Mouse (Mus musculus) embryonic facial prominence, embryonic 12.5 days (tissue): Measurements from ENCODE around the gene Schip1. TPM values are rescaled to one million over a fixed set of nuclear protein-coding genes. Genes with fewer than 3 reads are reported as not detected.

Experiments
- ATAC-seq: fragments of 200-750 bp; cut with Nextera tagmentation; 2 replicates; pipeline ENCODE4 v1.8.0; 2017; ENCODE audit not compliant: insufficient number of reproducible peaks, insufficient read depth, low FRiP score, low TSS enrichment
- H3K27ac ChIP-seq: fragments of 300-500 bp; sonication (generic); 2 replicates; pipeline ENCODE4 v1.5.1; 2016; ENCODE audit warnings: mild to moderate bottlenecking
- H3K27me3 ChIP-seq: fragments of 300-500 bp; sonication (generic); 2 replicates; pipeline ENCODE4 v1.6.1; 2016; ENCODE audit warnings: mild to moderate bottlenecking, moderate library complexity
- H3K36me3 ChIP-seq: fragments of 300-500 bp; sonication (generic); 2 replicates; pipeline ENCODE4 v1.6.1; 2016; ENCODE audit warnings: mild to moderate bottlenecking
- H3K4me1 ChIP-seq: fragments of 300-500 bp; sonication (generic); 2 replicates; pipeline ENCODE4 v1.6.1; 2016
- H3K4me2 ChIP-seq: fragments of 300-500 bp; sonication (generic); replicated peaks from 2 replicates; pipeline ENCODE4 v1.6.1; 2016; ENCODE audit warnings: mild to moderate bottlenecking, moderate library complexity
- H3K4me3 ChIP-seq: fragments of 300-500 bp; sonication (generic); 2 replicates; pipeline ENCODE4 v1.5.1; 2016; ENCODE audit warnings: mild to moderate bottlenecking
- H3K9ac ChIP-seq: fragments of 300-500 bp; sonication (generic); 2 replicates; pipeline ENCODE4 v1.6.1; 2016; ENCODE audit warnings: mild to moderate bottlenecking, moderate library complexity
- H3K9me3 ChIP-seq: fragments of 300-500 bp; sonication (generic); 2 replicates; pipeline ENCODE4 v1.6.1; 2016; ENCODE audit warnings: mild to moderate bottlenecking, moderate library complexity
- WGBS: fragments of 180-500 bp; shearing (Covaris S2); methylation state at CpG from one replicate; pipeline ENCODE4 v1.1.7; 2016; 5-methylcytosine and 5-hydroxymethylcytosine counted together
- polyA plus RNA-seq: library from polyadenylated mRNA; unstranded; fragments of >200 nt; fragmentation: Nextera tagmentation; extraction: Ambion mirVana; gene quantifications from 2 replicates; pipeline ENCODE4 v1.2.1, GENCODE M21; 2016

The Schip1 gene
- polyA plus RNA-seq, 1 experiment from 2014 or later, result 37.6 TPM

- Histone ChIP-seq H3K36me3 (no peaks in the 10 kb centered on the region), H3K9ac (no peak overlapping the region), H3K4me3 (no peak overlapping the region), H3K27ac (no peak overlapping the region), H3K9me3 (no peaks in the 10 kb centered on the region), H3K4me1 (no peaks in the 10 kb centered on the region), H3K27me3 (no peaks in the 10 kb centered on the region), H3K4me2 (no peak overlapping the region)
- 86% methylated on average over 8 of the region's 8 CpGs for WGBS
- ATAC-seq, result no peak
Observed at GRCm38 (mm10) chr3:68518041-68518440, 453.4 kb downstream of the Schip1 start.

GRCm38 (mm10) chr3:68518586-68518985 lies 454.0 kb downstream of the Schip1 start:
- H3K4me2 ChIP-seq, result no peak overlapping the region

GRCm38 (mm10) chr3:68525361-68525878 lies 460.8 kb downstream of the Schip1 start:
- Histone ChIP-seq H3K27me3 (no peaks in the 10 kb centered on the region), H3K4me1 (no peaks in the 10 kb centered on the region), H3K9ac (no peak overlapping the region), H3K4me2 (no peak overlapping the region), H3K36me3 (no peaks in the 10 kb centered on the region), H3K9me3 (no peaks in the 10 kb centered on the region), H3K27ac (no peak overlapping the region), H3K4me3 (no peak overlapping the region)
- ATAC-seq, result no peak
- 88% methylated on average over 10 of the region's 10 CpGs for WGBS

More at GRCm38 (mm10) chr3:68518586-68518985, 454.0 kb downstream of the Schip1 start:
- no peak for ATAC-seq
- Histone ChIP-seq H3K36me3 (no peaks in the 10 kb centered on the region), H3K4me3 (no peak overlapping the region), H3K4me1 (no peaks in the 10 kb centered on the region), H3K9me3 (no peaks in the 10 kb centered on the region), H3K27ac (no peak overlapping the region), H3K27me3 (no peaks in the 10 kb centered on the region), H3K9ac (no peak overlapping the region)
- WGBS, result 91% methylated on average over 5 of the region's 5 CpGs

GRCm38 (mm10) chr3:68526416-68526815 lies 461.8 kb downstream of the Schip1 start:
- 55% methylated on average over 4 of the region's 4 CpGs for WGBS
- H3K4me1 ChIP-seq, result no peaks in the 10 kb centered on the region
- no peak for ATAC-seq

GRCm38 (mm10) chr3:68527182-68527581 lies 462.6 kb downstream of the Schip1 start:
- Histone ChIP-seq H3K4me2 (no peak overlapping the region), H3K4me1 (no peaks in the 10 kb centered on the region), H3K27me3 (no peaks in the 10 kb centered on the region), H3K4me3 (no peak overlapping the region), H3K9me3 (no peaks in the 10 kb centered on the region), H3K9ac (no peak overlapping the region), H3K27ac (no peak overlapping the region), H3K36me3 (no peaks in the 10 kb centered on the region)
- no peak for ATAC-seq
- WGBS, result 74% methylated on average over 4 of the region's 4 CpGs

More at GRCm38 (mm10) chr3:68526416-68526815, 461.8 kb downstream of the Schip1 start:
- Histone ChIP-seq H3K4me2 (no peak overlapping the region), H3K27ac (no peak overlapping the region), H3K4me3 (no peak overlapping the region), H3K36me3 (no peaks in the 10 kb centered on the region), H3K9ac (no peak overlapping the region), H3K9me3 (no peaks in the 10 kb centered on the region), H3K27me3 (no peaks in the 10 kb centered on the region)

GRCm38 (mm10) chr3:68531908-68532307 lies 467.3 kb downstream of the Schip1 start:
- no peaks in the 10 kb centered on the region for H3K36me3 ChIP-seq
- H3K4me3 ChIP-seq, result no peak overlapping the region
- H3K4me2 ChIP-seq, result no peak overlapping the region
- H3K27ac ChIP-seq, result no peak overlapping the region
- WGBS, result 85% methylated on average over 4 of the region's 4 CpGs
- no peak for ATAC-seq
- H3K9ac ChIP-seq, result no peak overlapping the region
- H3K4me1 ChIP-seq, result peaks cover 8% of the 10 kb centered on the region; the same call in 1 of the 2 replicates
- no peaks in the 10 kb centered on the region for H3K27me3 ChIP-seq
- 0 out of 2 replicates have a peak, but pooled peaks cover 5% of the 10 kb centered on the region for H3K9me3 ChIP-seq

GRCm38 (mm10) chr3:68534571-68535051 lies 470.0 kb downstream of the Schip1 start:
- Histone ChIP-seq H3K27ac (0 out of 2 replicates have a peak overlapping the region, but pooled peaks have one; percentile 11), H3K27me3 (no peaks in the 10 kb centered on the region), H3K9me3 (0 out of 2 replicates have a peak, but pooled peaks cover 5% of the 10 kb centered on the region), H3K36me3 (no peaks in the 10 kb centered on the region), H3K4me2 (no peak overlapping the region), H3K9ac (no peak overlapping the region), H3K4me1 (peaks cover 8% of the 10 kb centered on the region; the same call in 1 of the 2 replicates), H3K4me3 (no peak overlapping the region)
- ATAC-seq, result no peak
- WGBS, result 13% methylated on average over 6 of the region's 7 CpGs

GRCm38 (mm10) chr3:68535160-68535728 lies 470.6 kb downstream of the Schip1 start:
- WGBS, result 76% methylated on average over 7 of the region's 7 CpGs
- Histone ChIP-seq H3K36me3 (no peaks in the 10 kb centered on the region), H3K27me3 (no peaks in the 10 kb centered on the region), H3K9ac (no peak overlapping the region), H3K9me3 (0 out of 2 replicates have a peak, but pooled peaks cover 5% of the 10 kb centered on the region), H3K4me2 (no peak overlapping the region), H3K4me1 (peaks cover 8% of the 10 kb centered on the region; the same call in 1 of the 2 replicates), H3K4me3 (no peak overlapping the region), H3K27ac (no peak overlapping the region)
- no peak for ATAC-seq

- Histone ChIP-seq H3K9me3 (0 out of 2 replicates have a peak, but pooled peaks cover 5% of the 10 kb centered on the region), H3K4me2 (no peak overlapping the region), H3K36me3 (no peaks in the 10 kb centered on the region), H3K27me3 (no peaks in the 10 kb centered on the region), H3K27ac (no peak overlapping the region), H3K4me1 (peaks cover 8% of the 10 kb centered on the region; the same call in 1 of the 2 replicates), H3K4me3 (no peak overlapping the region), H3K9ac (no peak overlapping the region)
- 37% methylated on average over 3 of the region's 3 CpGs for WGBS
- ATAC-seq, result no peak
Observed at GRCm38 (mm10) chr3:68536071-68536470, 471.5 kb downstream of the Schip1 start.

GRCm38 (mm10) chr3:68541688-68542087 lies 477.1 kb downstream of the Schip1 start:
- 0 out of 2 replicates have a peak, but pooled peaks cover 5% of the 10 kb centered on the region for H3K4me1 ChIP-seq
- WGBS, result 87% methylated on average over 8 of the region's 8 CpGs
- no peak overlapping the region for H3K4me2 ChIP-seq
- 0 out of 2 replicates have a peak, but pooled peaks cover 2% of the 10 kb centered on the region for H3K9me3 ChIP-seq
- no peak overlapping the region for H3K27ac ChIP-seq
- H3K4me3 ChIP-seq, result no peak overlapping the region
- no peak for ATAC-seq
- H3K27me3 ChIP-seq, result no peaks in the 10 kb centered on the region
- H3K9ac ChIP-seq, result no peak overlapping the region
- no peaks in the 10 kb centered on the region for H3K36me3 ChIP-seq

GRCm38 (mm10) chr3:68542944-68543501 lies 478.4 kb downstream of the Schip1 start:
- Histone ChIP-seq H3K9ac (no peak overlapping the region), H3K4me2 (peak overlapping the region; percentile 46), H3K4me3 (peak overlapping the region; percentile 21), H3K36me3 (no peaks in the 10 kb centered on the region), H3K4me1 (0 out of 2 replicates have a peak, but pooled peaks cover 5% of the 10 kb centered on the region), H3K27ac (no peak overlapping the region), H3K27me3 (no peaks in the 10 kb centered on the region), H3K9me3 (no peaks in the 10 kb centered on the region)
- 8% methylated on average over 7 of the region's 7 CpGs for WGBS
- ATAC-seq, result 0 out of 2 replicates have a peak, but pooled peaks have one; percentile 69

GRCm38 (mm10) chr3:68544811-68545210 lies 480.2 kb downstream of the Schip1 start:
- H3K4me3 ChIP-seq, result no peak overlapping the region
- 62% methylated on average over 7 of the region's 7 CpGs for WGBS
- H3K4me2 ChIP-seq, result no peak overlapping the region
- no peak for ATAC-seq
- H3K9ac ChIP-seq, result no peak overlapping the region
- no peaks in the 10 kb centered on the region for H3K9me3 ChIP-seq
- H3K36me3 ChIP-seq, result no peaks in the 10 kb centered on the region
- H3K27me3 ChIP-seq, result no peaks in the 10 kb centered on the region
- no peak overlapping the region for H3K27ac ChIP-seq
- 0 out of 2 replicates have a peak, but pooled peaks cover 5% of the 10 kb centered on the region for H3K4me1 ChIP-seq
